Mouse (Mus musculus) embryonic fibroblast, embryonic 13.5 days (primary cell): ENCODE measurements around the gene Azgp1.

Experiments used
- CTCF ChIP-seq: IDR thresholded peaks from 2 replicates; pipeline ENCODE4 v1.5.1; 2011; ENCODE audit warnings: mild to moderate bottlenecking, control low read depth, low read length, moderate library complexity, borderline replicate concordance; ENCODE audit not compliant: insufficient read depth
- POLR2A ChIP-seq: IDR thresholded peaks from 2 replicates; pipeline ENCODE4 v1.6.1; 2011; ENCODE audit warnings: low read depth, mild to moderate bottlenecking, control low read depth, low read length, moderate library complexity

GRCm38 (mm10) chr5:137981300-137981699 lies at the start of gene Azgp1:
- TF ChIP-seq CTCF (no peak), POLR2A (no peak)
